Mouse (Mus musculus) ES-E14 (cell line): ENCODE data around the gene Fhit.

ENCODE experiments used
- CHD2 ChIP-seq: IDR thresholded peaks from 2 replicates; pipeline ENCODE4 v1.6.1; 2014; ENCODE audit warnings: mild to moderate bottlenecking, low read depth, low read length, inconsistent platforms
- HCFC1 ChIP-seq: IDR thresholded peaks from 2 replicates; pipeline ENCODE4 v1.6.1; 2012; ENCODE audit warnings: low read length, inconsistent platforms, borderline replicate concordance; ENCODE audit not compliant: insufficient read depth
- MAFK ChIP-seq: IDR thresholded peaks from 2 replicates; pipeline ENCODE4 v1.6.1; 2014; ENCODE audit warnings: mild to moderate bottlenecking, low read depth, low read length, inconsistent platforms; ENCODE audit not compliant: insufficient read depth
- ZC3H11A ChIP-seq: IDR thresholded peaks from 2 replicates; pipeline ENCODE4 v1.6.1; 2012; ENCODE audit warnings: low read depth, mild to moderate bottlenecking, inconsistent platforms, low read length, borderline replicate concordance
- ZNF384 ChIP-seq: IDR thresholded peaks from 2 replicates; pipeline ENCODE4 v1.6.1; 2012; ENCODE audit warnings: low read depth, low read length, inconsistent platforms

- no peak for TF ChIP-seq CHD2
- no peak for TF ChIP-seq ZC3H11A
- TF ChIP-seq ZNF384 = no peak
- no peak for TF ChIP-seq MAFK
- no peak for TF ChIP-seq HCFC1
Observed at GRCm38 (mm10) chr14:10978651-10979050, 183.2 kb downstream of the Fhit start.
